Mouse (Mus musculus) CH12.LX (cell line): ENCODE measurements around the gene Lrrc1.

Experiments
- BHLHE40 ChIP-seq: IDR thresholded peaks from 2 replicates; pipeline ENCODE4 v1.6.1; 2011; ENCODE audit warnings: mild to moderate bottlenecking, low read depth, low read length, improper control_type of control experiment
- CTCF ChIP-seq, 2 experiments: IDR thresholded peaks in 1 of 2; conservative IDR thresholded peaks in 1 of 2; 2 replicates each; pipeline ENCODE4 v1.5.1; 2011 to 2012; ENCODE audit warnings: low read depth in 2 of 2, low read length in 2 of 2, improper control_type of control experiment in 1 of 2, inconsistent platforms in 1 of 2, mild to moderate bottlenecking in 1 of 2, moderate library complexity in 1 of 2
- EP300 ChIP-seq: IDR thresholded peaks from 2 replicates; pipeline ENCODE4 v1.6.1; 2011; ENCODE audit warnings: low read length, improper control_type of control experiment
- MAFK ChIP-seq: IDR thresholded peaks from 2 replicates; pipeline ENCODE4 v1.6.1; 2011; ENCODE audit warnings: low read length, improper control_type of control experiment; ENCODE audit not compliant: insufficient replicate concordance
- MAZ ChIP-seq: IDR thresholded peaks from 2 replicates; pipeline ENCODE4 v1.6.1; 2012; ENCODE audit warnings: low read depth, mild to moderate bottlenecking, inconsistent platforms, low read length, improper control_type of control experiment, moderate library complexity
- NELFE ChIP-seq: IDR thresholded peaks from 2 replicates; pipeline ENCODE4 v1.6.1; 2011; ENCODE audit warnings: low read depth, low read length, improper control_type of control experiment
- USF1 ChIP-seq: IDR thresholded peaks from 2 replicates; pipeline ENCODE4 v1.6.1; 2014; ENCODE audit warnings: low read depth, mild to moderate bottlenecking, inconsistent platforms, low read length, improper control_type of control experiment
- ZC3H11A ChIP-seq: IDR thresholded peaks from 2 replicates; pipeline ENCODE4 v1.6.1; 2012; ENCODE audit warnings: low read depth, mild to moderate bottlenecking, inconsistent platforms, low read length, improper control_type of control experiment
- ZKSCAN1 ChIP-seq: IDR thresholded peaks from 2 replicates; pipeline ENCODE4 v1.6.1; 2012; ENCODE audit warnings: low read depth, inconsistent platforms, low read length, improper control_type of control experiment, borderline replicate concordance
- ZMIZ1 ChIP-seq: IDR thresholded peaks from 2 replicates; pipeline ENCODE4 v1.6.1; 2012; ENCODE audit warnings: low read depth, mild to moderate bottlenecking, inconsistent platforms, low read length, improper control_type of control experiment
- ZNF384 ChIP-seq: IDR thresholded peaks from 2 replicates; pipeline ENCODE4 v1.6.1; 2012; ENCODE audit warnings: low read depth, low read length, improper control_type of control experiment, inconsistent platforms

DNA sequence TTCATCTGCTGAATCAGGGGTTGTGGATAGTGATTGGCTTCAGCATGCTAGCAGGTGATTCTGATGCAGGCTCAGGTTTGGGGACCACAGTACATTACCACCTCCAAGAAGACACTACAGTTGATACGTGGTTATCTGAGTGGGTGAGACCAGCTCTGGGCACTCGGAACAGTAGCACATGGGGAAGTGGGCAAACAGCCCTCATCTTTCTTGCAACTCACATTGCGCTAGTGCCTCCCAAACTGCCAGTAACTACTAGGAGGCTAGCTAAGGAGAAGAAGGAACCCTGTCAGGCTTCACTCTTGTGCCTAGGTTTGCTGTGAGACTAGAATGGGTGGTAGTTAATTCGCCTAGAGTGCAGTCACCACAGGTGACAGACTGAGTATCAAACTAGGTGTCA, 119.1 kb downstream of the Lrrc1 start:
- no peak for TF ChIP-seq ZC3H11A
- no peak for TF ChIP-seq MAFK
- TF ChIP-seq CTCF (conservative IDR thresholded peaks at IDR 0.05 in 1 of 2, IDR thresholded peaks at IDR 0.05 in 1 of 2; ENCODE audit: low read depth in 2 of 2, low read length in 2 of 2) = no peak
- TF ChIP-seq ZNF384 = no peak
- no peak for TF ChIP-seq EP300
- no peak for TF ChIP-seq USF1
- TF ChIP-seq MAZ = no peak
- TF ChIP-seq ZMIZ1 = no peak
- no peak for TF ChIP-seq ZKSCAN1
- no peak for TF ChIP-seq NELFE
- no peak for TF ChIP-seq BHLHE40
